Mouse (Mus musculus) spleen, postnatal 14 days (tissue): ENCODE data around the gene Atp9a.

ENCODE experiments used
- DNase-seq, 2 experiments: peaks; one replicate each; pipeline ENCODE4 v3.0.0; 2021 to 2022; ENCODE audit warnings: low spot score in 2 of 2

The Atp9a gene

GRCm38 (mm10) chr2:168683520-168684150 lies 58.6 kb downstream of the Atp9a start:
- DNase-seq, result no peak

- no peak for DNase-seq
Observed at GRCm38 (mm10) chr2:168682721-168683120, 59.5 kb downstream of the Atp9a start.

- no peak for DNase-seq
Observed at GRCm38 (mm10) chr2:168681531-168681930, 60.7 kb downstream of the Atp9a start.

GRCm38 (mm10) chr2:168679381-168680199 lies 62.6 kb downstream of the Atp9a start:
- DNase-seq, result no peak

- DNase-seq, result no peak
Observed at GRCm38 (mm10) chr2:168678662-168679294, 63.4 kb downstream of the Atp9a start.

- no peak for DNase-seq
Observed at GRCm38 (mm10) chr2:168677650-168678049, 64.6 kb downstream of the Atp9a start.

GRCm38 (mm10) chr2:168671724-168672123 lies 70.5 kb downstream of the Atp9a start:
- DNase-seq, result no peak

- DNase-seq, result no peak
Observed at GRCm38 (mm10) chr2:168670241-168670640, 72.0 kb downstream of the Atp9a start.

- DNase-seq, result no peak
Observed at GRCm38 (mm10) chr2:168669762-168670161, 72.4 kb downstream of the Atp9a start.

- DNase-seq, result no peak
Observed at GRCm38 (mm10) chr2:168667745-168668144, 74.5 kb downstream of the Atp9a start.

GRCm38 (mm10) chr2:168665680-168666079 lies 76.5 kb downstream of the Atp9a start:
- no peak for DNase-seq

- DNase-seq, result no peak
Observed at GRCm38 (mm10) chr2:168663716-168664115, 78.5 kb downstream of the Atp9a start.

- no peak for DNase-seq
Observed at GRCm38 (mm10) chr2:168663216-168663615, 79.0 kb downstream of the Atp9a start.

GRCm38 (mm10) chr2:168661802-168662201 lies 80.4 kb downstream of the Atp9a start:
- no peak for DNase-seq

- DNase-seq, result no peak
Observed at GRCm38 (mm10) chr2:168660344-168660743, 81.9 kb downstream of the Atp9a start.

GRCm38 (mm10) chr2:168658551-168658950 lies 83.7 kb downstream of the Atp9a start:
- DNase-seq, result no peak

GRCm38 (mm10) chr2:168656569-168657308 lies 85.5 kb downstream of the Atp9a start:
- no peak for DNase-seq

- no peak for DNase-seq
Observed at GRCm38 (mm10) chr2:168654983-168655669, 87.1 kb downstream of the Atp9a start.

- DNase-seq, result no peak
Observed at GRCm38 (mm10) chr2:168654482-168654881, 87.7 kb downstream of the Atp9a start.

- DNase-seq, result no peak
Observed at GRCm38 (mm10) chr2:168651757-168652156, 90.5 kb downstream of the Atp9a start.

GRCm38 (mm10) chr2:168648171-168648570 lies 94.0 kb downstream of the Atp9a start:
- DNase-seq, result no peak
